Mouse (Mus musculus): ENCODE data around the gene U2af2. TPM values are rescaled to one million over a fixed set of nuclear protein-coding genes. Genes with fewer than 3 reads are reported as not detected.

Gene U2af2
- polyA plus RNA-seq, 1 experiment from 2014 or later: 155 TPM

DNA sequence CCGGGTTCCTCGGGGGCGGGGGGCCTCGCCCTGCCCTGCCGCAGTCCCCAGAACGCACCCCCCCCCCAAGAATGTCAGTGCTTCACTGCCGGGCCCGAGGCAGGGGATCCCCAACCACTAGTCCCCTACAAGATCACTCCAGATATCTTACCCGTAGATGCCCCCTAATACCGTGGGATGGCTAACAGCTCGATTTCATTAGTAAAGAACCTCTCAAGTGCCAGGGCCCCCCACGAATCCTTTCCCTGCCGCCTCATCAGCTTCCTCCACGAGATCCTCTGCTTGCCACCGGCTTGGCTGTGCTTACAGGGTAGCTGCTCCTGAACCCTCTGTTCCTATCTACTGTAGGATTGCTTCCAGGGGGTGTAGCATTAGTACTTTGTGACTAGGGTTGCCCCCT lies 41.3 kb upstream of the U2af2 start:
- H3K9me3 ChIP-seq: no peaks in the 10 kb centered on the region
- H3K4me1 ChIP-seq: peaks cover 27% of the 10 kb centered on the region
- H3K9ac ChIP-seq: peak overlapping the region; percentile 97
- H3K36me3 ChIP-seq: peaks cover 48% of the 10 kb centered on the region
- WGBS: 1% methylated on average over 14 of the region's 15 CpGs
- peak overlapping the region; percentile 84 for H3K4me2 ChIP-seq
- H3K27ac ChIP-seq: peak overlapping the region; percentile 97
- no peaks in the 10 kb centered on the region for H3K27me3 ChIP-seq
- ATAC-seq (ENCODE audit: insufficient number of reproducible peaks, insufficient read depth, low FRiP score, low TSS enrichment, low read depth): no peak; the same call in 1 of the 2 replicates
- H3K4me3 ChIP-seq: peak overlapping the region; percentile 79

DNA sequence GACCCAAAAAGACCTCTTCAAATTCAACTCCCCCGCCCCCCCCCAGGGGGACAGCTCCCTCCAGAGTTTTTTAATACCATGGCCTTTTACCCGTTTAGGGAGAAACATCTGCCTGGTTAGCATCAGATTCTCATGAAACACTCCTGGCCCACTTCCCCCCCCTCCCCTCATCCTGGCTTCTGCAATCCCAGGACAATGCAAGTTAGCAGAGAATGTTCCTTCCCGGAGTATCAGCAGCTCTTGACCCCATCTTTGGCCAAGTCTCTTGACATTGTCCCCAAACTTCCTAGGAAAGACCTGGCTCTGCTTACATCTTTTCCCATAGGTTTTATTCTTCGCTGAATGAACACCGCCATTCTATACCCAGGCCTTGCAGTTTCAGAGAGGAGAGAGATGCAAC lies 40.7 kb upstream of the U2af2 start:
- peak overlapping the region; percentile 97 for H3K27ac ChIP-seq
- no peaks in the 10 kb centered on the region for H3K27me3 ChIP-seq
- peaks cover 22% of the 10 kb centered on the region for H3K4me1 ChIP-seq
- peak overlapping the region; percentile 97 for H3K9ac ChIP-seq
- peak overlapping the region; percentile 84 for H3K4me2 ChIP-seq
- ATAC-seq (ENCODE audit: insufficient number of reproducible peaks, insufficient read depth, low FRiP score, low TSS enrichment, low read depth): no peak
- WGBS: 43% methylated on average over 5 of the region's 5 CpGs
- H3K4me3 ChIP-seq: peak overlapping the region; percentile 79
- H3K9me3 ChIP-seq: no peaks in the 10 kb centered on the region
- peaks cover 53% of the 10 kb centered on the region for H3K36me3 ChIP-seq

DNA sequence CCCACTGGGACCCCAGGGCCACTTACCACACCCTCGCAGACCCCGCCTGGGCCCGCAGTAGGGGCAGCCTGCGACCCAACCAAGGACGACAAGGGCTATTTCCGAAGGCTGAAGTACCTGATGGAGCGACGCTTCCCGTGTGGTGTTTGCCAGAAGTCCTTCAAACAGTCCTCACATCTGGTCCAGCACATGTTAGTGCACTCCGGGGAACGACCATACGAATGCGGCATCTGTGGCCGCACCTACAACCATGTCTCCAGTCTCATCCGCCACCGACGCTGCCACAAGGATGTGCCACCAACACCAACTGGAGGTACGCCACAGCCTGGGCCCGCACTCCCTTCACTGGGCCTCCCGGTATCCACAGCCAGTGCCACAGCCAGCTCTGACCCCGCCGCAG lies 32.4 kb upstream of the U2af2 start:
- Histone ChIP-seq H3K9ac (no peak overlapping the region), H3K27ac (no peak overlapping the region), H3K4me3 (peak overlapping the region; percentile 16), H3K9me3 (peaks cover 41% of the 10 kb centered on the region), H3K4me1 (no peaks in the 10 kb centered on the region), H3K36me3 (peaks cover 98% of the 10 kb centered on the region), H3K27me3 (no peaks in the 10 kb centered on the region), H3K4me2 (no peak overlapping the region)
- 97% methylated on average over 22 of the region's 22 CpGs for WGBS
- no peak for ATAC-seq (ENCODE audit: insufficient number of reproducible peaks, insufficient read depth, low FRiP score, low TSS enrichment, low read depth)

DNA sequence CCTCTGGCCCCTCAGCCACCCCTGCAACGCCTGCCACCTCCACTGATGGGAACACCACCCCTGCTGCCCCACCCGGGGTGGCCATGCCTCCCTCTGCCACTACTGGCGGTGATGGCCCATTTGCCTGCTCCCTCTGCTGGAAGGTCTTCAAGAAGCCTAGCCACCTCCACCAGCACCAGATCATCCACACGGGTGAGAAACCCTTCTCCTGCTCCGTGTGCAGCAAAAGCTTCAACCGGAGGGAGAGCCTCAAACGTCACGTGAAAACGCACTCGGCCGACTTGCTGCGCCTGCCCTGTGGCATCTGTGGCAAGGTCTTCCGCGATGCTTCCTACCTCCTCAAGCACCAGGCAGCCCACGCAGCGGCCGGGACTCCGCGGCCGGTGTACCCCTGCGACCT lies 32.0 kb upstream of the U2af2 start:
- no peak for ATAC-seq (ENCODE audit: insufficient number of reproducible peaks, insufficient read depth, low FRiP score, low TSS enrichment, low read depth)
- WGBS: 94% methylated on average over 21 of the region's 21 CpGs
- H3K9me3 ChIP-seq: peaks cover 41% of the 10 kb centered on the region
- H3K36me3 ChIP-seq: peaks cover 98% of the 10 kb centered on the region
- no peaks in the 10 kb centered on the region for H3K4me1 ChIP-seq
- peak overlapping the region; percentile 16 for H3K4me3 ChIP-seq
- H3K27ac ChIP-seq: no peak overlapping the region
- no peaks in the 10 kb centered on the region for H3K27me3 ChIP-seq
- H3K4me2 ChIP-seq: no peak overlapping the region
- no peak overlapping the region for H3K9ac ChIP-seq

DNA sequence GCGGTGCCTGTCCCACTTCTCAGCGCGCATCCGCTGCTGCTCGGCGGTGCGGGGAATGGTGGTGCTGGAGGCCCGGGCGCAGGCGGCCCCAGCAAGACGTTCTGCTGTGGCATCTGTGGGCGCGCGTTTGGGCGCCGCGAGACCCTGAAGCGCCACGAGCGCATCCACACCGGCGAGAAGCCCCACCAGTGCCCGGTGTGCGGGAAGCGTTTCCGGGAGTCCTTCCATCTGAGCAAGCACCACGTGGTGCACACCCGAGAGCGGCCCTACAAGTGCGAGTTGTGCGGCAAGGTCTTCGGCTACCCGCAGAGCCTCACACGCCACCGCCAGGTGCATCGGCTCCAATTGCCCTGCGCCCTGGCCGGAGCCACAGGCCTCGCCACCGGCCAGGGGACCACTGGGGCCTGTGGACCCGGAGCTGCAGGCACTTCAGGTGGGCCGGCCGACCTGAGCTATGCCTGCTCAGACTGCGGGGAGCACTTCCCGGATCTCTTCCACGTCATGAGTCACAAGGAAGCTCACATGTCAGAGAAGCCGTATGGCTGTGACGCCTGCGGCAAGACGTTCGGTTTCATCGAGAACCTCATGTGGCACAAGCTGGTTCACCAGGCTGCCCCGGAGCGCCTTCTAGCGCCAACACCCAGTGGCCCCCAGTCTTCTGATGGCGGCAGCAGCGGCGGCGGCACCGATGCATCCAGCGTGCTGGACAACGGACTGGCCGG lies 31.2 kb upstream of the U2af2 start:
- H3K36me3 ChIP-seq: peaks cover 98% of the 10 kb centered on the region
- H3K4me2 ChIP-seq: no peak overlapping the region
- ATAC-seq (ENCODE audit: insufficient number of reproducible peaks, insufficient read depth, low FRiP score, low TSS enrichment, low read depth): no peak
- peak overlapping the region; percentile 16; the same call in 1 of the 2 replicates for H3K4me3 ChIP-seq
- peaks cover 46% of the 10 kb centered on the region for H3K9me3 ChIP-seq
- H3K9ac ChIP-seq: no peak overlapping the region
- H3K4me1 ChIP-seq: no peaks in the 10 kb centered on the region
- 89% methylated on average over 63 of the region's 63 CpGs for WGBS
- no peaks in the 10 kb centered on the region for H3K27me3 ChIP-seq
- H3K27ac ChIP-seq: no peak overlapping the region

DNA sequence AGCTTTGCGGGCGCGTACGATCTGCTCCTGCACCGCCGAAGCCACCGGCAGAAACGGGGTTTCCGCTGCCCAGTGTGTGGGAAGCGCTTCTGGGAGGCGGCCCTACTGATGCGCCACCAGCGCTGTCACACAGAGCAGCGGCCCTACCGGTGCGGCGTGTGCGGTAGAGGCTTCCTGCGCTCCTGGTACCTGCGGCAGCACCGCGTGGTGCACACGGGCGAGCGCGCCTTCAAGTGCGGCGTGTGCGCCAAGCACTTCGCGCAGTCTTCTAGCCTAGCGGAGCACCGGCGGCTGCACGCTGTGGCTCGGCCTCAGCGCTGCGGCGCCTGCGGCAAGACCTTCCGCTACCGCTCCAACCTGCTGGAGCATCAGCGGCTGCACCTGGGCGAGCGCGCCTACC lies 30.4 kb upstream of the U2af2 start:
- no peak overlapping the region for H3K9ac ChIP-seq
- no peak overlapping the region for H3K4me3 ChIP-seq
- ATAC-seq (ENCODE audit: insufficient number of reproducible peaks, insufficient read depth, low FRiP score, low TSS enrichment, low read depth): no peak
- no peaks in the 10 kb centered on the region for H3K4me1 ChIP-seq
- H3K9me3 ChIP-seq: peaks cover 54% of the 10 kb centered on the region
- H3K27me3 ChIP-seq: no peaks in the 10 kb centered on the region
- H3K4me2 ChIP-seq: no peak overlapping the region
- H3K27ac ChIP-seq: no peak overlapping the region
- WGBS: 80% methylated on average over 46 of the region's 46 CpGs
- peaks cover 98% of the 10 kb centered on the region for H3K36me3 ChIP-seq

DNA sequence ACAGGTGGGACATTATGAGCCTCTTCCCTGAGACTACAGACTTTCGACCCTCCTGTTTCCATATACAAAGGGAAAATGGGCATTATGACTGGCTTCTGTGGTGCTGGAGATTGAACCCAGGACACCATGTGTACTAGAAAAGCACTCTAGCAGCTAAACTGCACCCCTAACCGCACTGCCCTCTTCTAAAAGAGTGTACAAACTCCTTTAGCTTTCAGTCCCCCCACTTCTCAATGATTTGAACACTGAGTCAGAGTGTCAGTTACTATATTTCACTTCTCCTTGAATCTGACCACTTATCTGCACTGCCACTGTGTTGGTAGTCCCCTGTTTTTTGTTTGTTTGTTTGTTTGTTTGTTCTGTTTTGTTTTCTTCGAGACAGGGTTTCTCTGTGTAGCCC lies 28.1 kb upstream of the U2af2 start, which contains the start of gene 4632433K11Rik:
4632433K11Rik (plus strand) TSS at position 301 of the 400 bp plus-strand sequence.
- no peak for ATAC-seq (ENCODE audit: insufficient number of reproducible peaks, insufficient read depth, low FRiP score, low TSS enrichment, low read depth)
- Histone ChIP-seq H3K4me3 (no peak within 1 kb of the TSS), H3K4me2 (no peak within 1 kb of the TSS), H3K4me1 (peaks cover 6% of the 10 kb centered on the region), H3K36me3 (peaks cover 82% of the 10 kb centered on the region), H3K9ac (no peak within 1 kb of the TSS), H3K9me3 (peaks cover 53% of the 10 kb centered on the region), H3K27ac (no peak within 1 kb of the TSS), H3K27me3 (no peaks in the 10 kb centered on the region)
- WGBS: 91% methylated on average over 3 of the region's 3 CpGs

DNA sequence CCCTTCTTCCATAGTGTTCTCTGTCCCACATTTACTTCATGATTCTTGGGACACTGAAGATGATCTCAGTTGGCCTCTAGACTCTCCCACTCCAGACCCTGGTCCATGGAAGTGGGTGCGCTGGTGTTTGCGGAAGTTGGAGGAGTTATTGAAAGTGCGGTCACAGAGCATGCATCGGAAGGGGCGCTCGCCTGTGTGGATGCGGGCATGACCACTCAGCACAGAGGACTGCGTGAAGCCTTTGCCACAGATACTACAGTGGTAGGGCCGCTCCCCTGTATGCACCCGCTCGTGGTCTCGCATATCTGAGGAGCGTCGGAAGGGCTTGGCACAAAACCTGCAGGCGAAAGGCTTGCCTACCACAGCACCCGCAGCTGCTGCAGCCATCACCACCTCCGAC lies 26.3 kb upstream of the U2af2 start:
- 97% methylated on average over 17 of the region's 17 CpGs for WGBS
- Histone ChIP-seq H3K27ac (no peak overlapping the region), H3K9me3 (peaks cover 35% of the 10 kb centered on the region), H3K4me2 (no peak overlapping the region), H3K36me3 (peaks cover 64% of the 10 kb centered on the region), H3K4me1 (peaks cover 9% of the 10 kb centered on the region), H3K9ac (no peak overlapping the region), H3K27me3 (no peaks in the 10 kb centered on the region), H3K4me3 (no peak overlapping the region)
- ATAC-seq (ENCODE audit: insufficient number of reproducible peaks, insufficient read depth, low FRiP score, low TSS enrichment, low read depth): no peak

DNA sequence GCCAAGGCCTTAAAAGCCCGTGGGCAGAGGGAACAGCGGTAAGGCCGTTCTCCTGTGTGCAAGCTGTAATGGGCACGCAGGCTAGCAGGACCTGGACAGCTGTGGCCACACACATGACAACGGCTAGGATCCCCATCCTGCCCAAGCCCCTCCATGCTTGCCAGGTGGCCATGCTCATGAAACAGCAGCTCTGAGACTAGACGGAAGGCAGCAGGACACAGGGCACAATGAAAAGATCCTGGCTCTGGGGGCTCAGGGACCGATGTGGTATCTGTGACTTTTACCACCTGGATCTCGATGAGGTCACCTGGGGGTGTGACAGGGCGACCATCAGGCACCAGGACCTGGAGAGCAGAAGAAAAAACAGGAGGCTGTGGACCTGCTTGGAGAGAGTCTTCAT lies 25.8 kb upstream of the U2af2 start:
- no peak overlapping the region for H3K27ac ChIP-seq
- H3K27me3 ChIP-seq: no peaks in the 10 kb centered on the region
- H3K36me3 ChIP-seq: peaks cover 62% of the 10 kb centered on the region
- H3K4me2 ChIP-seq: no peak overlapping the region
- no peak overlapping the region for H3K9ac ChIP-seq
- 94% methylated on average over 9 of the region's 9 CpGs for WGBS
- H3K4me1 ChIP-seq: peaks cover 9% of the 10 kb centered on the region
- H3K4me3 ChIP-seq: no peak overlapping the region
- ATAC-seq (ENCODE audit: insufficient number of reproducible peaks, insufficient read depth, low FRiP score, low TSS enrichment, low read depth): no peak
- H3K9me3 ChIP-seq: peaks cover 30% of the 10 kb centered on the region

DNA sequence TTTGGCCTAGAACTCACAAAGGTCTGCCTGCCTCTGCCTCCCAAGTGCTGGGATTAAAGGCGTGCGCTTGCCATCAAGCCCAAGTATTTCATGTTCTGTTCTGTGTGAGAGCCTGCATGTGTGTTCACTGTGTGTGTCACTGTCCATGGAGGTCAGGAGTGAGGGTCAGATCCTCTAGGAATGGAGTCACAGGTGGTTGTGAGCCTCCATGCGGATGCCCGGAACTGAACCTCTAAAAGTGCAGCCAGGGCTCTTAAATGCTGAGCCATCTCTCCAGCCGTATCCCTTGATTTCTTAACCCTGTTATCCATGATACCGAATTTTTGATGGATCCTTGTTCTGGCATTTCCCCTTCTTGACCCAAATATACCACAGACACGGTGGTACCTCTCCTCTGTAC lies 24.9 kb upstream of the U2af2 start:
- H3K4me1 ChIP-seq: peaks cover 9% of the 10 kb centered on the region
- peaks cover 21% of the 10 kb centered on the region for H3K9me3 ChIP-seq
- 96% methylated on average over 7 of the region's 7 CpGs for WGBS
- H3K9ac ChIP-seq: no peak overlapping the region
- peaks cover 60% of the 10 kb centered on the region for H3K36me3 ChIP-seq
- 0 out of 2 replicates have a peak overlapping the region, but pooled peaks have one; percentile 60 for H3K4me2 ChIP-seq
- no peak overlapping the region for H3K4me3 ChIP-seq
- no peak overlapping the region for H3K27ac ChIP-seq
- no peaks in the 10 kb centered on the region for H3K27me3 ChIP-seq
- no peak for ATAC-seq (ENCODE audit: insufficient number of reproducible peaks, insufficient read depth, low FRiP score, low TSS enrichment, low read depth)

DNA sequence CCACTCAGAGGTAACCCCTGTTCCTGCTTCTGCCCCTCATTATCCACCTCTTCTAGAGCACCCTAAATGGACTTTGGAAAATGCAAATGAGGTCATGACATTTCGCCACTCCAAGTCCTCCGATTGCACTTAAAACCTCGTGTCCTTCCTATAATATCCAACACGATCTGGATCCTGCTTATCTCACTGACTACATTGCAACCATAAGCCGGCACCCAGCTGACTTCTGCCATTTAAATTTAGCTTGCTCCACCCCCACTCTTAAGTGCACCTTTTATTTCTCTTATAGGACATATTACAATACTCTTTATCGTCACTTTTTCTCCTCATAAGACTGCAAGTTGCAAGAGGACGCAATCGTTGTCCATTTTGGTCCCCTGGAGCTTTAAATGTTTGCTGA lies 24.5 kb upstream of the U2af2 start:
- no peak for ATAC-seq (ENCODE audit: insufficient number of reproducible peaks, insufficient read depth, low FRiP score, low TSS enrichment, low read depth)
- Histone ChIP-seq H3K4me3 (peak overlapping the region; percentile 61), H3K4me2 (peak overlapping the region; percentile 60), H3K36me3 (peaks cover 55% of the 10 kb centered on the region), H3K4me1 (peaks cover 9% of the 10 kb centered on the region), H3K9me3 (peaks cover 18% of the 10 kb centered on the region), H3K27me3 (no peaks in the 10 kb centered on the region), H3K9ac (no peak overlapping the region), H3K27ac (peak overlapping the region; percentile 97)
- 89% methylated on average over 8 of the region's 8 CpGs for WGBS

DNA sequence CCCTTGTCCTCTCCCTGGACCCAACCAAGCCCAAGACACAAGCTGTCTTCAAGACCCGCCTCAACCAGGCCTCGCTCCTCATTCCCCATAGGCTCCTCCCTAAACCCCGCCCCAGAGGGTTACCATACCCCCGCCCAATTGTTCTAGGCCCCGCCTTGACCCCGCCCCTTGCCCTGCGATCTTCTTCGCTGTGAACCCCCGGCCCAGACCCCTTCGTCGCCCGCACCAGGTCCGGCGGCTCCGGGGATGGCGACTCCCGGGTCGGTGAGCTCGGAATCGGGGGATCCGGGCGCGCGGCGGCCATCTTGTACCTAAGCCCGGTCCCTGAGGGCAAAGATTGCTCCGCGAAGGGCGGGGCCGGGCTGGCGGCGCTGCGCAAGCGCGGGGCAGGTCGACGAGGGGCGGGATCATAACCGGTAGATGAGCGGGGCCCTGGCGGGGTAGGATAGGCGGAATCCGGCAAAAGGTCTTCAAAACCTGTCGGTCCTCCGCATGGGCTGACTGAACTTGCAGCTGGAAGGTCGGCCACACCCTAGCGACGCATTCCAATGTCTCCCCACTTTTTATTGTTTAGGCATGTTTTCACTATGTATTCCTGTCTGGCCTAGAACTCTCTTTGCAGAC lies 23.7 kb upstream of the U2af2 start, which contains the start of gene Zfp784:
Zfp784 (minus strand) TSS at position 338 of the 624 bp plus-strand sequence.
- ATAC-seq (ENCODE audit: insufficient number of reproducible peaks, insufficient read depth, low FRiP score, low TSS enrichment, low read depth): peak; percentile 92
- H3K36me3 ChIP-seq: peaks cover 48% of the 10 kb centered on the region

More for the DNA sequence above, 23.7 kb upstream of the U2af2 start, which contains the start of gene Zfp784:
- H3K4me1 ChIP-seq: peaks cover 9% of the 10 kb centered on the region
- WGBS: under 1% methylated on average over 48 of the region's 48 CpGs
- peak within 1 kb of the TSS; percentile 61 for H3K4me3 ChIP-seq
- peak within 1 kb of the TSS; percentile 97 for H3K27ac ChIP-seq
- no peaks in the 10 kb centered on the region for H3K27me3 ChIP-seq
- peak within 1 kb of the TSS; percentile 81 for H3K9ac ChIP-seq
- peak within 1 kb of the TSS; percentile 60 for H3K4me2 ChIP-seq
- peaks cover 14% of the 10 kb centered on the region for H3K9me3 ChIP-seq

All from embryonic facial prominence, embryonic 13.5 days (tissue).